Mouse (Mus musculus) neural tube, embryonic 14.5 days (tissue): ENCODE data around the gene Dok3. TPM values are rescaled to one million over a fixed set of nuclear protein-coding genes. Genes with fewer than 3 reads are reported as not detected.

Source experiments
- microRNA-seq: library from miRNA; unstranded; fragments of <30 nt; microRNA quantifications from one replicate; pipeline ENCODE4, GENCODE M21; 2016
- polyA plus RNA-seq: library from polyadenylated mRNA; unstranded; fragments of >200 nt; fragmentation: Nextera tagmentation; extraction: Ambion mirVana; gene quantifications from 2 replicates; pipeline ENCODE4 v1.2.1, GENCODE M21; 2014

The Dok3 gene
- polyA plus RNA-seq, 1 experiment from 2014 or later = 4.2 TPM

Small RNA genes lying within 50 kb of the gene (microRNA-seq; reads per million reads assigned to microRNA genes)
- 66.9 reads per million, percentile 39 among the genes with 10 or more reads in this experiment for gene Mir6944
- gene Mir6945 = 0.85 reads per million

Other genes with a start within 250 kb of the Dok3 start
- 316 and 329 TPM in 2 replicates for gene Prelid1, start 208.8 kb downstream of the Dok3 start, polyA plus RNA-seq
- gene Rab24, start 207.3 kb downstream of the Dok3 start, polyA plus RNA-seq = 99.0 and 101 TPM in 2 replicates
- 5.7 and 5.9 TPM in 2 replicates for gene Mxd3, start 199.5 kb downstream of the Dok3 start, polyA plus RNA-seq
- gene Lman2, start 166.5 kb downstream of the Dok3 start, polyA plus RNA-seq = 36.5 and 49.9 TPM in 2 replicates
- gene Rgs14, start 159.6 kb downstream of the Dok3 start, polyA plus RNA-seq = 0.11 and 0.32 TPM in 2 replicates
- 0.19 and 0.32 TPM in 2 replicates for gene Slc34a1, start 131.1 kb downstream of the Dok3 start, polyA plus RNA-seq
- 0.55 and 1.2 TPM in 2 replicates for gene Pfn3, start 114.1 kb downstream of the Dok3 start, polyA plus RNA-seq
- gene F12, start 102.5 kb downstream of the Dok3 start, polyA plus RNA-seq = 0.18 TPM in 1 of 2 replicates, not detected in the other
- gene Grk6, start 84.2 kb downstream of the Dok3 start, polyA plus RNA-seq = 39.0 and 42.1 TPM in 2 replicates
- 5.8 and 6.7 TPM in 2 replicates for gene Prr7, start 65.0 kb downstream of the Dok3 start, polyA plus RNA-seq
- 376 and 450 TPM in 2 replicates for gene Dbn1, start 41.2 kb downstream of the Dok3 start, polyA plus RNA-seq
- 142 and 163 TPM in 2 replicates for gene Pdlim7, start 15.6 kb downstream of the Dok3 start, polyA plus RNA-seq
- 51.3 and 54.1 TPM in 2 replicates for gene Ddx41, start 7.4 kb upstream of the Dok3 start, polyA plus RNA-seq
- 47.1 and 50.1 TPM in 2 replicates for gene Fam193b, start 41.8 kb upstream of the Dok3 start, polyA plus RNA-seq
- gene Tmed9, start 44.4 kb upstream of the Dok3 start, polyA plus RNA-seq = 49.3 and 57.0 TPM in 2 replicates
- 32.7 and 40.4 TPM in 2 replicates for gene B4galt7, start 70.6 kb upstream of the Dok3 start, polyA plus RNA-seq
- gene Caml, start 93.7 kb upstream of the Dok3 start, polyA plus RNA-seq = 112 and 118 TPM in 2 replicates
- 31.2 and 35.4 TPM in 2 replicates for gene Ddx46, start 105.7 kb upstream of the Dok3 start, polyA plus RNA-seq
- gene B230219D22Rik, start 163.8 kb upstream of the Dok3 start, polyA plus RNA-seq = 97.6 and 107 TPM in 2 replicates
- 150 and 156 TPM in 2 replicates for gene Txndc15, start 185.4 kb upstream of the Dok3 start, polyA plus RNA-seq
- 19.6 and 23.9 TPM in 2 replicates for gene Pcbd2, start 198.1 kb upstream of the Dok3 start, polyA plus RNA-seq